Mouse (Mus musculus) intestine, embryonic 14.5 days (tissue): ENCODE measurements around the gene Lig3. TPM values are rescaled to one million over a fixed set of nuclear protein-coding genes. Genes with fewer than 3 reads are reported as not detected.
A peak's percentile ranks its signal among the peaks of the same experiment; 100 is the strongest.
"Not testable (repeated sequence)": the region's sequence is repeated elsewhere in the genome, so short reads cannot be mapped to it uniquely, and the experiment has no call there.

ENCODE experiments used
- ATAC-seq: fragments of 200-750 bp; cut with Nextera tagmentation; replicated peaks from 2 replicates; pipeline ENCODE4 v1.8.0; 2017; ENCODE audit warnings: low read depth, moderate number of reproducible peaks, moderate TSS enrichment, moderate library complexity; ENCODE audit not compliant: low FRiP score, low TSS enrichment
- DNase-seq: peaks from one replicate; pipeline ENCODE4 v3.0.0-alpha.2; 2018; ENCODE audit warnings: low spot score
- H3K27ac ChIP-seq: fragments of 300-500 bp; sonication (generic); 2 replicates; pipeline ENCODE4 v1.5.1; 2014; ENCODE audit warnings: low read depth, mild to moderate bottlenecking, control low read depth
- H3K27me3 ChIP-seq: fragments of 300-500 bp; sonication (generic); replicated peaks from 2 replicates; pipeline ENCODE4 v1.6.1; 2014; ENCODE audit warnings: low read length, control low read depth; ENCODE audit not compliant: control insufficient read depth, insufficient read depth
- H3K36me3 ChIP-seq: fragments of 300-500 bp; sonication (generic); 2 replicates; pipeline ENCODE4 v1.6.1; 2014; ENCODE audit warnings: low read length, control low read depth; ENCODE audit not compliant: control insufficient read depth, insufficient read depth
- H3K4me1 ChIP-seq: fragments of 300-500 bp; sonication (generic); replicated peaks from 2 replicates; pipeline ENCODE4 v1.6.1; 2014; ENCODE audit warnings: low read length, control low read depth, mixed read lengths; ENCODE audit not compliant: control insufficient read depth, insufficient read depth
- H3K4me2 ChIP-seq: fragments of 300-500 bp; sonication (generic); 2 replicates; pipeline ENCODE4 v1.6.1; 2014; ENCODE audit warnings: low read length
- H3K4me3 ChIP-seq: fragments of 300-500 bp; sonication (generic); 2 replicates; pipeline ENCODE4 v1.5.1; 2014; ENCODE audit warnings: low read depth, low read length, control low read depth, mixed read lengths
- H3K9ac ChIP-seq: fragments of 300-500 bp; sonication (generic); 2 replicates; pipeline ENCODE4 v1.6.1; 2014; ENCODE audit warnings: mild to moderate bottlenecking, low read length
- H3K9me3 ChIP-seq: fragments of 300-500 bp; sonication (generic); 2 replicates; pipeline ENCODE4 v1.6.1; 2016; ENCODE audit warnings: low read length, control low read depth; ENCODE audit not compliant: control insufficient read depth
- WGBS: fragments of 180-500 bp; shearing (Covaris S2); extraction: QIAGEN DNeasy Blood & Tissue Kit; methylation state at CpG from one replicate; pipeline ENCODE4 v1.1.7; 2014; 5-methylcytosine and 5-hydroxymethylcytosine counted together
- polyA plus RNA-seq: library from polyadenylated mRNA; unstranded; fragments of >200 nt; fragmentation: Nextera tagmentation; extraction: Ambion mirVana; gene quantifications from 2 replicates; pipeline ENCODE4 v1.2.1, GENCODE M21; 2014

Lig3 gene
- polyA plus RNA-seq, 1 experiment from 2014 or later, result 37.4 TPM

DNA sequence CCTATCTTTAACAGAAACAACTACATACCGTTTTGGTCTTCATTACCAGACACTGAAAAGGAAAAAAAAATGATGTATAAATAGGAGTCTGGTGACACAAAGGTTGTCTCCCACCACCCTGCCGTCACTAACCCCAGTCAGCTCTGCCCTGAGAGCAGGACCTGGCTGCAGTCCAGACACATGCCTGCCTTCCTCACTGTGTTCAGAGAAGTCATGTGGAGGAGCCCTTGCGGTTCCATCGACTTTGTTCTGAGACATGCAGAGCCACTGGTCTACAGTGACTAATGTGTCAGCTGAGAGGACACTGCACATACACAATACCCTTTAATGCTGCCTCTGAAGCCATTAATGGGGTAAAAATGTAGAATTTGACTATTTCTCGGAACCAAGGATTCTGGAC, 27.6 kb downstream of the Lig3 start:
- H3K36me3 ChIP-seq, result peaks cover 4% of the 10 kb centered on the region
- H3K4me3 ChIP-seq, result no peak overlapping the region
- 0 out of 2 replicates have a peak, but pooled peaks cover 2% of the 10 kb centered on the region for H3K4me1 ChIP-seq
- DNase-seq, result no peak
- H3K9me3 ChIP-seq, result no peaks in the 10 kb centered on the region
- no peaks in the 10 kb centered on the region for H3K27me3 ChIP-seq
- no peak overlapping the region for H3K27ac ChIP-seq
- no peak for ATAC-seq
- WGBS, result 80% methylated on average over 5 of the region's 5 CpGs
- H3K9ac ChIP-seq, result no peak overlapping the region
- H3K4me2 ChIP-seq, result no peak overlapping the region

DNA sequence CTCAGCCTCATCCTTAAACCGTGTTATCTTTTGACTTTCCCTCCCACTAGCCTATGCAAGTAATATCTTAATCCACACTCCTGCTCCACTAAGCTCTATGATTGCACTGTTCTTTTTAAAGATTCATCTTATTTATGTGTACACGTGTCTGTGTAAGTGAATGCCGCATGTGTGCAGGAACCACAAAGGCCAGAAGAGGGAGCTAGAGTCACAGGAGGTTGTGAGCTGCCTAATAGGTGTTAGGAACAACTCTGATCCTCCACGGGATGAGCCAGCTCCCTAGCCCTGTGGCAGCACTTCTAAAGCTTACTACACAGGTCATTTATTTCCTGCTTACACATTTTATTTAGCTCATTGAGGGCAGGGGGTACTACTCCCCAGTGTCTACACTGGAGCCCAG, 38.4 kb downstream of the Lig3 start:
- no peak overlapping the region for H3K4me2 ChIP-seq
- peaks cover 4% of the 10 kb centered on the region for H3K4me1 ChIP-seq
- no peaks in the 10 kb centered on the region for H3K27me3 ChIP-seq
- no peak for ATAC-seq
- peak; percentile 68 for DNase-seq
- no peak overlapping the region for H3K4me3 ChIP-seq
- 49% methylated on average over 4 of the region's 4 CpGs for WGBS
- no peak overlapping the region for H3K9ac ChIP-seq
- no peak overlapping the region for H3K27ac ChIP-seq
- H3K36me3 ChIP-seq, result no peaks in the 10 kb centered on the region; the same call in 1 of the 2 replicates
- no peaks in the 10 kb centered on the region for H3K9me3 ChIP-seq

DNA sequence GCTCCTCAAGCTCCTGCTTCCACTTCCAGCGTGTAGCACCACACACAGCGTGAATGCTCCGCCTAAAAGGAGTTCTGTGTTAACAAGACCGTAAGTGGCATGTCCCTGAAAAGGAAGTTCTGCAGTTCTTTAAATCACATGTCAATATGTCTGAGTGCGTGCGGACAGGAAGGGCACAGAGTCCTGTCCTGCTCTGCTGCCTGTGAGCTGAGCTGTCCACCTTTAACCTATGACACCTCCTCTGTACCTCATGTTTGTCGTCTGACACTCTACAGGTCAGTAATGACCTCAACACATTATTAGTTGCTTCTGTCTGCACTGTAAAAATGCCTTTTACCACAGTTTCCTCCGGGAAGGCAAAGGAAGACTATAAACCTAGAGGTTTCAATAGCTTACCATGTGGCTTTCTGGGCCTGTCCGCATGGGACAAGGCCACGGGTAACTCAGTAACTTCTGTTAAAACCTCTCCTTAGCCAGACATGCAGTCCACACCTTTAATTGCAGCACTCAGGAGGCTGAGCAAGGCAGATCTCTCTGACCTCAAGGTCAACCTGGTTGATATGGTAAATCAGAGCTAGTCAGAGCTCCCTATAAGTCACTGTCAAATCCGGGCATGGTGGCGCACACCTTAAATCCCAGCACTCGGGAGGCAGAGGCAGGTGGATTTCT, 40.0 kb downstream of the Lig3 start:
- no peak for DNase-seq
- Histone ChIP-seq H3K9ac (no peak overlapping the region), H3K4me1 (peaks cover 4% of the 10 kb centered on the region), H3K36me3 (no peaks in the 10 kb centered on the region; the same call in 1 of the 2 replicates), H3K9me3 (no peaks in the 10 kb centered on the region), H3K27ac (no peak overlapping the region), H3K4me3 (no peak overlapping the region), H3K27me3 (no peaks in the 10 kb centered on the region), H3K4me2 (no peak overlapping the region)
- WGBS, result 62% methylated on average over 13 of the region's 13 CpGs
- no peak for ATAC-seq

DNA sequence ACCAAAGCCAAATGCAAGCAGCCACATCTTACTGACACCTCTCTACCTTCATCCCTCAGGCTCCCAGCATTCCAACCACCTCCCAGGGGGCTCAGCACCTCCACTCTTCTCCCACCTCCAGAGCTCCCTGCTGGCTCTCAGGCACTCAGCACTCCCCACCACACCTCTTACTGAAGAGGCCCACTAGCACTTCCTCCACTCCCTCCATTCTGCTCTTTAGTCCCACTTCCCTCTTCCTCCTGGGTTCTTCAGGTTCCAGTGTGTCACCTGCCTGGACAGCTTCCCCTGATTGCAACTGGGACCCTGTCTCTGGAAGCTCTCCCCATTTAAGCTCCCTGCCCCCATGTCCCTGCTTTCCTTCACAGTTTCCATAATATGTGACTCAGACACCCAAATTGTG, 45.9 kb downstream of the Lig3 start:
- Histone ChIP-seq H3K36me3 (no peaks in the 10 kb centered on the region), H3K9ac (no peak overlapping the region), H3K4me3 (no peak overlapping the region), H3K27ac (no peak overlapping the region), H3K4me2 (no peak overlapping the region), H3K4me1 (peaks cover 15% of the 10 kb centered on the region), H3K27me3 (no peaks in the 10 kb centered on the region), H3K9me3 (no peaks in the 10 kb centered on the region)
- ATAC-seq, result no peak
- DNase-seq, result no peak

DNA sequence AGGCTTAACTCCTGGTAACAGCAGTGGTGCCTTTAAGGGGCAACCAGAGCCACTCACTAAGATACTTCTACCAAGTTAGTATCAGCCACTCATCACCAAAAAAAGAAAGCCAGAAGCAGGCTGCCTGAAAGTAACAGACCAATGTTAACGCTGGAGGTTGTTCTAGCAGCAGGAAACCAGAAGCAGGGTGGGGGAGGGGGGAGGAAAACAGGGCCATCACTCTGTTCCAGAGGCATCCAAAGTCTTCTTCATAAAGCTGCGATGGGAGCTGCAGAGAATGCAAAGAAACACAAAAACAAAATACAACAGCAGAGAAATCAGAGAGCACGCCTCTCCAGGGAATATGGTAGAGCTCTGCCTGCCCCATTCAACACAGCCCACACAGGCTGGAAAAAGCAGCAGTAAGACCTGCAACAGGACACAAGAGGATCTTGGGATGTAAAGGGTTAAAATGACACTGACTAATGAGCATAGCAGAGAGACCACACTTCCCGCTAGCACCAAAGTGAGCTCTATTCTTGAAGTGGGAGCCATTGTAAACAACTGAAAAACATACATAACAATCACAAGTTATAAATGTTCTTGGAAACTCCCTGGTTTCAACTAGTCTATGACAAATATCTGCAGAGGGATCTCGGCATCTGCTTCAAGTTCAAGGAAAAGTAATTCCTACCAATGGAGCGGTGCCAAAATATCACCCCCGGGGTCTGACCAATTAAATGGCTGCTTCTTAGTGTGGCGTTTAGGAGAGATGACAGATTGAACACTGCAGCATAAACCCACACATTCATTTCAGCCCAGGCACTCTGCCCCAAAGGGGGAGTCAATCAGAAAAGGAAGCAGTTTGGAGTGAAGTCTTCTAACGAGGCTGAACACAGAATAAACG, 50.3 kb downstream of the Lig3 start:
- ATAC-seq, result no peak
- Histone ChIP-seq H3K36me3 (no peaks in the 10 kb centered on the region), H3K4me2 (peak overlapping the region; percentile 38), H3K4me3 (no peak overlapping the region), H3K27me3 (no peaks in the 10 kb centered on the region), H3K9me3 (no peaks in the 10 kb centered on the region), H3K27ac (no peak overlapping the region), H3K9ac (no peak overlapping the region), H3K4me1 (peaks cover 14% of the 10 kb centered on the region)
- 18% methylated on average over 10 of the region's 10 CpGs for WGBS
- peak; percentile 61 for DNase-seq

DNA sequence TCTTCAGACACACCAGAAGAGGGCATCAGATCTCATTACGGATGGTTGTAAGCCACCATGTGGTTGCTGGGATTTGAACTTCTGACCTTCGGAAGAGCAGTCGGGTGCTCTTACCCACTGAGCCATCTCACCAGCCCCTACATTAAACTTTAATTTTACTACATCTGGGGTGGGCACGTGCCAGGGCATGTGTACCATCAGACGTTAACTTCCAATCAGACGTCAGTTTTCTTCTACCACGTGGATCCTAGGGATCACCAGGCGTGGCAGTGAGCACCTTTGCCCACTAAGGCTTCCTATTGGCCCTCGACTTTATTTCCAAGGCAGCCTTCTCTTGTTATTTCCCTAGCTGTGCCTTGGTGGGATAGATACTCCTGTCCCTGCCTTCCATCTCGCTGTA, 51.5 kb downstream of the Lig3 start:
- not testable (repeated sequence) for H3K4me3 ChIP-seq, H3K9me3 ChIP-seq, DNase-seq, H3K9ac ChIP-seq, H3K27me3 ChIP-seq, H3K4me2 ChIP-seq, ATAC-seq, H3K36me3 ChIP-seq, H3K27ac ChIP-seq
- 69% methylated on average over 10 of the region's 10 CpGs for WGBS
- peaks cover 14% of the 10 kb centered on the region for H3K4me1 ChIP-seq

DNA sequence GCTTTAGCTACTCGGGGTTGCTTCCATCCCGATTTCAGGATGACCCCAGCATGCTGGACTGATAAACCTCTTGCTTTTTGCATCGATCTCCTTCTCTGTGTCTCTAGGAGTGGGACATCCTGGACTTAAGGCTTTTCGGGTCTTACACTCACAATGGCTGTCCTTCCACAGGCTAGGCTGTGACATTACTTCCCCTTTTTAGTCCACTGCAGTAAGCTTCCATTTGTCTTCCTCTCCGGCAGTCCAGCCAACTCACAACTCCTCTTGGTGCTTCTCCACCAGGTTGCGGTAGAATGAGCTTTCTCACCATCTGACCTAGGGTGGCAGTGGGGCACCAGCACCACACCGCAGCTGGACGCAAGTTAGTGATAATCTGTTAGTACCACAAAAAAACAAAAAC, 53.0 kb downstream of the Lig3 start:
- no peak overlapping the region for H3K27ac ChIP-seq
- H3K4me2 ChIP-seq, result no peak overlapping the region
- WGBS, result 78% methylated on average over 8 of the region's 8 CpGs
- H3K27me3 ChIP-seq, result no peaks in the 10 kb centered on the region
- H3K9me3 ChIP-seq, result no peaks in the 10 kb centered on the region
- H3K9ac ChIP-seq, result no peak overlapping the region
- H3K4me3 ChIP-seq, result no peak overlapping the region
- ATAC-seq (no peak), DNase-seq (no peak)
- H3K36me3 ChIP-seq, result no peaks in the 10 kb centered on the region
- peaks cover 14% of the 10 kb centered on the region for H3K4me1 ChIP-seq

DNA sequence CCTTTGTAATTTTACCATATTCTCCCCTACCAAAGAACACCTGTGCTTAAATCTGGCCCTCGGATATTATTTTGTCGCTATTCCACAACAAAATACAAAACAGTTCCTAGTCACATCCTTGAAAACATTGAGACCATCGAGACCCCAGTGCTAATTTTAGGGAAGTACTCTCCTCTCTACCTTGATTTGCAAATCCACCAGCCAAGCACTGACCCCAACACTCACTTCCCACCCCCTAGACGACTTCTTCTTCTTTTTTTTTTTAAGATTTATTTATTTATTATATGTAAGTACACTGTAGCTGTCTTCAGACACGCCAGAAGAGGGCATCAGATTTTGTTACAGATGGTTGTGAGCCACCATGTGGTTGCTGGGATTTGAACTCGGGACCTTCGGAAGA, 53.5 kb downstream of the Lig3 start:
- ATAC-seq, H3K9ac ChIP-seq, H3K9me3 ChIP-seq, H3K4me3 ChIP-seq, H3K27ac ChIP-seq, H3K27me3 ChIP-seq, H3K4me2 ChIP-seq, DNase-seq, H3K36me3 ChIP-seq: not testable (repeated sequence)
- peaks cover 14% of the 10 kb centered on the region for H3K4me1 ChIP-seq
- WGBS, result 82% methylated on average over 7 of the region's 7 CpGs
